Mouse (Mus musculus) lung, embryonic 15.5 days (tissue): ENCODE results near the gene Klk1b5. TPM values are rescaled to one million over a fixed set of nuclear protein-coding genes. Genes with fewer than 3 reads are reported as not detected.

ENCODE experiments used
- ATAC-seq: fragments of 200-750 bp; cut with Nextera tagmentation; 2 replicates; pipeline ENCODE4 v1.8.0; 2017; ENCODE audit warnings: moderate number of reproducible peaks, borderline replicate concordance; ENCODE audit not compliant: low FRiP score, low TSS enrichment; ENCODE audit errors: extremely low read depth
- H3K27ac ChIP-seq: fragments of 300-500 bp; sonication (generic); 2 replicates; pipeline ENCODE4 v1.5.1; 2015; ENCODE audit warnings: moderate library complexity, mild to moderate bottlenecking, inconsistent platforms
- H3K27me3 ChIP-seq: fragments of 300-500 bp; sonication (generic); 2 replicates; pipeline ENCODE4 v1.6.1; 2015; ENCODE audit warnings: inconsistent platforms
- H3K36me3 ChIP-seq: fragments of 300-500 bp; sonication (generic); 2 replicates; pipeline ENCODE4 v1.6.1; 2015; ENCODE audit warnings: inconsistent platforms
- H3K4me1 ChIP-seq: fragments of 300-500 bp; sonication (generic); 2 replicates; pipeline ENCODE4 v1.6.1; 2015; ENCODE audit warnings: inconsistent platforms
- H3K4me2 ChIP-seq: fragments of 300-500 bp; sonication (generic); 2 replicates; pipeline ENCODE4 v1.6.1; 2015; ENCODE audit warnings: inconsistent platforms, mild to moderate bottlenecking, moderate library complexity
- H3K4me3 ChIP-seq: fragments of 300-500 bp; sonication (generic); 2 replicates; pipeline ENCODE4 v1.5.1; 2015; ENCODE audit warnings: mild to moderate bottlenecking, inconsistent platforms
- H3K9ac ChIP-seq: fragments of 300-500 bp; sonication (generic); 2 replicates; pipeline ENCODE4 v1.6.1; 2015; ENCODE audit warnings: inconsistent platforms
- H3K9me3 ChIP-seq: fragments of 300-500 bp; sonication (generic); 2 replicates; pipeline ENCODE4 v1.6.1; 2016; ENCODE audit warnings: inconsistent platforms
- WGBS: fragments of 180-500 bp; shearing (Covaris S2); methylation state at CpG from one replicate; pipeline ENCODE4 v1.1.7; 2015; 5-methylcytosine and 5-hydroxymethylcytosine counted together
- polyA plus RNA-seq: library from polyadenylated mRNA; unstranded; fragments of >200 nt; fragmentation: Nextera tagmentation; extraction: Ambion mirVana; gene quantifications from 2 replicates; pipeline ENCODE4 v1.2.1, GENCODE M21; 2015

Klk1b5 gene
- polyA plus RNA-seq, 1 experiment from 2014 or later = not detected

- Histone ChIP-seq H3K27ac (no peak within 1 kb of the TSS), H3K27me3 (peaks cover 7% of the 10 kb centered on the region; the same call in 1 of the 2 replicates), H3K9me3 (no peaks in the 10 kb centered on the region), H3K4me1 (no peaks in the 10 kb centered on the region), H3K4me3 (no peak within 1 kb of the TSS), H3K9ac (no peak within 1 kb of the TSS), H3K4me2 (no peak within 1 kb of the TSS), H3K36me3 (peaks cover 9% of the 10 kb centered on the region)
- ATAC-seq = no peak
- WGBS = 87% methylated on average over 4 of the region's 4 CpGs
Observed at GRCm38 (mm10) chr7:44257278-44257677, 41.5 kb downstream of the Klk1b5 start, which contains the start of gene Acp4. Gene Acp4, minus strand, starts transcription at chr7:44257378.

- H3K36me3 ChIP-seq = no peaks in the 10 kb centered on the region
- no peak overlapping the region for H3K9ac ChIP-seq
- ATAC-seq = no peak
- no peak overlapping the region for H3K4me2 ChIP-seq
- H3K9me3 ChIP-seq = no peaks in the 10 kb centered on the region
- H3K27ac ChIP-seq = no peak overlapping the region
- peaks cover 5% of the 10 kb centered on the region; the same call in 1 of the 2 replicates for H3K4me1 ChIP-seq
- peaks cover 26% of the 10 kb centered on the region for H3K27me3 ChIP-seq
- WGBS = 66% methylated on average over 6 of the region's 6 CpGs
- H3K4me3 ChIP-seq = no peak overlapping the region
Observed at GRCm38 (mm10) chr7:44260410-44260809, 44.7 kb downstream of the Klk1b5 start.

- no peak for ATAC-seq
- H3K9ac ChIP-seq = no peak within 1 kb of the TSS
- H3K27me3 ChIP-seq = peaks cover 26% of the 10 kb centered on the region
- H3K36me3 ChIP-seq = no peaks in the 10 kb centered on the region
- H3K9me3 ChIP-seq = no peaks in the 10 kb centered on the region
- WGBS = 40% methylated on average over 5 of the region's 5 CpGs
- peaks cover 5% of the 10 kb centered on the region; the same call in 1 of the 2 replicates for H3K4me1 ChIP-seq
- H3K4me3 ChIP-seq = no peak within 1 kb of the TSS
- no peak within 1 kb of the TSS for H3K4me2 ChIP-seq
- no peak within 1 kb of the TSS for H3K27ac ChIP-seq
Observed at GRCm38 (mm10) chr7:44261147-44261546, 45.4 kb downstream of the Klk1b5 start, which contains the start of gene Gm15517. Gene Gm15517, plus strand, starts transcription at chr7:44261447.

GRCm38 (mm10) chr7:44262791-44263643 is 47.3 kb downstream of the Klk1b5 start:
- Histone ChIP-seq H3K9ac (no peak overlapping the region), H3K9me3 (no peaks in the 10 kb centered on the region), H3K4me3 (0 out of 2 replicates have a peak overlapping the region, but pooled peaks have one; percentile 10), H3K27ac (no peak overlapping the region), H3K27me3 (peaks cover 26% of the 10 kb centered on the region), H3K4me1 (peaks cover 5% of the 10 kb centered on the region; the same call in 1 of the 2 replicates), H3K36me3 (no peaks in the 10 kb centered on the region), H3K4me2 (peak overlapping the region; percentile 48)
- 4% methylated on average over 34 of the region's 34 CpGs for WGBS
- peak; percentile 60 for ATAC-seq

GRCm38 (mm10) chr7:44268117-44268516 is 52.4 kb downstream of the Klk1b5 start:
- Histone ChIP-seq H3K4me3 (no peak overlapping the region), H3K9ac (no peak overlapping the region), H3K27me3 (peaks cover 20% of the 10 kb centered on the region), H3K4me2 (no peak overlapping the region), H3K36me3 (no peaks in the 10 kb centered on the region), H3K9me3 (no peaks in the 10 kb centered on the region), H3K4me1 (peaks cover 2% of the 10 kb centered on the region; the same call in 1 of the 2 replicates), H3K27ac (no peak overlapping the region)
- no peak for ATAC-seq
- WGBS = 81% methylated on average over 11 of the region's 11 CpGs

GRCm38 (mm10) chr7:44269397-44269796 is 53.7 kb downstream of the Klk1b5 start:
- no peak overlapping the region for H3K4me3 ChIP-seq
- ATAC-seq = no peak
- no peak overlapping the region for H3K9ac ChIP-seq
- H3K27ac ChIP-seq = no peak overlapping the region
- 77% methylated on average over 2 of the region's 2 CpGs for WGBS
- H3K27me3 ChIP-seq = peaks cover 18% of the 10 kb centered on the region
- H3K4me1 ChIP-seq = no peaks in the 10 kb centered on the region
- no peaks in the 10 kb centered on the region for H3K36me3 ChIP-seq
- H3K9me3 ChIP-seq = no peaks in the 10 kb centered on the region
- H3K4me2 ChIP-seq = no peak overlapping the region

Other genes with a start within 250 kb of the Klk1b5 start
- gene Klk1b1, start 249.2 kb upstream of the Klk1b5 start, polyA plus RNA-seq = not detected in 2 replicates
- not detected in 2 replicates for gene Klk1b9, start 239.9 kb upstream of the Klk1b5 start, polyA plus RNA-seq
- not detected in 2 replicates for gene Klk1b11, start 220.1 kb upstream of the Klk1b5 start, polyA plus RNA-seq
- not detected in 2 replicates for gene Klk1b26, start 203.8 kb upstream of the Klk1b5 start, polyA plus RNA-seq
- gene Klk1b27, start 163.7 kb upstream of the Klk1b5 start, polyA plus RNA-seq = not detected in 2 replicates
- not detected in 2 replicates for gene Klk1b21, start 113.6 kb upstream of the Klk1b5 start, polyA plus RNA-seq
- gene Klk1b22, start 103.3 kb upstream of the Klk1b5 start, polyA plus RNA-seq = not detected in 2 replicates
- gene Klk1b16, start 79.2 kb upstream of the Klk1b5 start, polyA plus RNA-seq = not detected in 2 replicates
- not detected in 2 replicates for gene Klk1b24, start 27.7 kb upstream of the Klk1b5 start, polyA plus RNA-seq
- gene Klk1b3, start 17.8 kb upstream of the Klk1b5 start, polyA plus RNA-seq = not detected in 2 replicates
- gene Klk1b4, start 8.5 kb upstream of the Klk1b5 start, polyA plus RNA-seq = not detected in 2 replicates
- gene Klk1, start 9.4 kb downstream of the Klk1b5 start, polyA plus RNA-seq = 0.20 TPM in 1 of 2 replicates, not detected in the other
- not detected in 2 replicates for gene Gm36864, start 20.2 kb downstream of the Klk1b5 start, polyA plus RNA-seq
- gene 1700028J19Rik, start 30.8 kb downstream of the Klk1b5 start, polyA plus RNA-seq = 1.4 TPM in 2 replicates
- gene 2410002F23Rik, start 30.8 kb downstream of the Klk1b5 start, polyA plus RNA-seq = 133 TPM in 2 replicates
- gene Acp4, start 41.4 kb downstream of the Klk1b5 start, polyA plus RNA-seq = not detected in 2 replicates
- not detected in 2 replicates for gene Gm15517, start 45.5 kb downstream of the Klk1b5 start, polyA plus RNA-seq
- gene Clec11a, start 91.0 kb downstream of the Klk1b5 start, polyA plus RNA-seq = 2.5 and 2.6 TPM in 2 replicates
- gene Shank1, start 94.3 kb downstream of the Klk1b5 start, polyA plus RNA-seq = 0.96 and 1.1 TPM in 2 replicates
- gene Syt3, start 168.2 kb downstream of the Klk1b5 start, polyA plus RNA-seq = 2.1 and 2.3 TPM in 2 replicates
- gene 1700008O03Rik, start 169.9 kb downstream of the Klk1b5 start, polyA plus RNA-seq = 1.1 and 1.4 TPM in 2 replicates
- gene Lrrc4b, start 213.1 kb downstream of the Klk1b5 start, polyA plus RNA-seq = 0.88 and 0.98 TPM in 2 replicates
- gene Aspdh, start 249.4 kb downstream of the Klk1b5 start, polyA plus RNA-seq = 0.62 and 0.88 TPM in 2 replicates